Mouse (Mus musculus) erythroblast, embryonic 14.5 days (primary cell): Measurements from ENCODE around the gene Cdk17.

ENCODE experiments used
- GATA1 ChIP-seq: IDR thresholded peaks from 2 replicates; pipeline ENCODE4 v1.6.1; 2012; ENCODE audit warnings: low read length, inconsistent platforms, mixed read lengths
- TAL1 ChIP-seq: IDR thresholded peaks from 3 replicates; pipeline ENCODE4 v1.6.1; 2012; ENCODE audit warnings: low read length, inconsistent platforms, mixed read lengths

DNA sequence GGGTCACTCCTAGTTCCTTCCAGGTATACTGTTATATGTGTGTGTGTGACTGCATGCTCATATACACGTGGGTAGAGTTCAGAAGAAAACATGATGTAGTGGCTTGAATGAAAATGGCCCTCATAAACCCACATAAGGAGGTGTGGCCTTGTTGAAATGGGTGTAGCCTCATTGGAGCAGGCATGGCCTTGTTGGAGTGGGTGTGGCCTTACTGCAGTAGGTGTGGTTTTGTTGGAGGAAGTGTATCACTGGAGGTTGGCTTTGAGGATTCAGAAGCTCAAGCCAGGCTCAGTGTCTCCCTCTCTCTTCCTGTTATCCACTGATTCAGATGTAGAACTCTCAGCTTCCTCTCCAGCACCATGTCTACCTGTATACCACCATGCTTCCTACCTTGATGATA lies 45.9 kb upstream of the Cdk17 start:
- no peak for TF ChIP-seq GATA1
- no peak for TF ChIP-seq TAL1
